Comparison of ENCODE assay signal across 19 mouse cellular contexts in the genomic region with DNA sequence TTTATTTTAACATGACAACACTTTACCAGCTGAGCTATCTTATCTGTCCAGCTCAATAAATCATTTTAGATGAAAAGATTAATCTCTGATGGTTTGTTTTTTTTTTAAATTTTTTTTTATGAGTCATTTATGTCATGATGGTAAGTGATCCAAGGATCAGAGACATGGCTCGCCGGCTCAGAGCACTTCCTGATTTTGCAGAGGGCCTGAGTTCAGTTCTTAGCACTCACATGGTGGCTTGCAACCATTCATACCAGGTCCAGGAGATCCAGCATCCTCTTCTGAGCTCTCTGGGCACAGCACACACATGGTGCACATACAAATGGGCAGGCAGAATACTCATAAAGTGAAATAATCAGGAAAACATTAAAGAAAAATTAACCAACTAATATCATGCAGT. TPM values are rescaled to one million over a fixed set of nuclear protein-coding genes. Genes with fewer than 3 reads are reported as not detected.
"Had no signal": no experiment of that assay in that cellular context is flagged by ENCODE, and none has a peak within 500 bp of the region (broad histone marks: within the 10 kb centered on the region; RNA-seq: fewer than 3 reads in every experiment).

No protein-coding gene starts in this region.

- H3K4me1 ChIP-seq: stomach, embryonic 15.5 days had no signal

- H3K27ac ChIP-seq: neural tube, embryonic 13.5 days; neural tube, embryonic 15.5 days; stomach, embryonic 15.5 days; stomach, postnatal 0 days had no signal

- DNase-seq: retina, postnatal 1 day; right cerebral cortex, adult 18-20 months; right cerebral cortex, postnatal 14 days; right cerebral cortex, postnatal 25 days; right cerebral cortex, postnatal 4 days; spleen, adult 18-20 months; thymus, adult 18-20 months; thymus, adult 2 months; thymus, postnatal 14 days; thymus, postnatal 25 days; thymus, postnatal 36 days; thymus, postnatal 4 days had no signal

- H3K4me3 ChIP-seq: neural tube, embryonic 13.5 days; neural tube, embryonic 15.5 days; stomach, embryonic 15.5 days had no signal

- H3K9me3 ChIP-seq: neural tube, embryonic 13.5 days; neural tube, embryonic 15.5 days; stomach, embryonic 15.5 days had no signal

- H3K27me3 ChIP-seq: stomach, embryonic 15.5 days had no signal

- H3K36me3 ChIP-seq: neural tube, embryonic 13.5 days; neural tube, embryonic 15.5 days; stomach, embryonic 15.5 days had no signal

- H3K9ac ChIP-seq: neural tube, embryonic 13.5 days; neural tube, embryonic 15.5 days; stomach, embryonic 15.5 days had no signal

RNA-seq across cellular contexts. Expression of gene Mpzl2, which starts 10.7 kb away (rescaled TPM):
- polyA plus RNA-seq: neural tube, embryonic 14.5 days had no signal

RNA-seq across cellular contexts. Expression of gene Jaml, which starts 28.7 kb away (rescaled TPM):
- polyA plus RNA-seq: neural tube, embryonic 14.5 days; testis, adult 2 months had no signal

RNA-seq across cellular contexts. Expression of gene Cd3e, which starts 40.9 kb away (rescaled TPM):
- polyA plus RNA-seq: stomach, embryonic 14.5 days; stomach, postnatal 0 days had no signal
